Mouse (Mus musculus) cerebellum, adult 9-11 months (tissue): ENCODE data around the gene Gck.
A peak's percentile ranks its signal among the peaks of the same experiment; 100 is the strongest.
"Not testable (repeated sequence)": the region's sequence is repeated elsewhere in the genome, so short reads cannot be mapped to it uniquely, and the experiment has no call there.

ENCODE experiments used
- DNase-seq: peaks from one replicate; pipeline ENCODE4 v3.0.0; 2022

The Gck gene

GRCm38 (mm10) chr11:5954435-5954834 lies 4.6 kb upstream of the Gck start:
- no peak for DNase-seq

DNA sequence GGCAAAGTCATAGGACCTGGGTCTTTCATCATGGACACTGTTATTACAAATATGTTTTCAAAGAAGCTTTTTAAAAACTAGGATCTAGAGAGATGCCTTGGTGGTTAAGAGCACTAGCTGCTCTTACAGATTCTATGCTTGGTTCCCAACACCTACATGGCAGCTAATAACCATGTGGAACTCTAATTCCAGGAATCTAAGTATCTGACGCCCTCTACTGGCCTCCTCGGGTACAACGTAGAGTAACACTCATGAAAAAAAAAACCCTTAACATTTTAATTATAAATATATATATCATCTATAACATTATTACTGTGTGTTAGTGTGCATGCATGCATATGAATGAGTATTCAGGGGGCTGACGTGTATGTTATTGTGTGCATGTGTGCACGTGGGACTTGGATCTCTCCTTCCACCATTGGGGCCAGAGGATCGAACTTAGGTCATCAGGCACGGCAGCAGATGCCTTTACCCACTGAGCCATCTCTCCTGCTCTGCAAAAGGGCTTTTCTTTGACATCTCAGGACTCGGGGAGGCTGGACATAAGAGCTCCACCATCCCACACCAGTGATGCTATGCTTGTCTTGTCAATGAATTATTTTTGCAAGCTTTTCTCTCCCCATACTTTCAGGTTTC lies 3.4 kb upstream of the Gck start:
- peak; percentile 22 for DNase-seq

DNA sequence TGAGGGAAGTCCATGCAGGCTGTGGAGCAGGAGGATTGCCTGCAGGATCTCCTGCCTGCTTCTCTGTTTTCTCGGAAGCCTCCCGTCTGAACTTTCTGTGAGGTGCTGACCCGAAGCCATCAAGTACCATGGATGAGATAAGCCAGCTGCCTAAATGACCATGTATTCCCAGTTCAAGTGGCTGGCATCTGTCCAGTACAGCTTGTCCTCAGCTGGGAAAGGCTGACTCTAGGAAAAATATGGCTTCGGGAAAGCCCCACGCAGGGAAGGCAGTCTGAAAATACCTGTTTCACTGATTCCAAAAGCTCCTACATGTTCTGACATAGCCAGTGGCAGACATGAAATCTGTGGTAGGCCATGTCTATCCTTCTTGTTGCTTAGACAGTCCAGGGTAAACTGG lies 2.6 kb upstream of the Gck start:
- DNase-seq, result peak; percentile 17

DNA sequence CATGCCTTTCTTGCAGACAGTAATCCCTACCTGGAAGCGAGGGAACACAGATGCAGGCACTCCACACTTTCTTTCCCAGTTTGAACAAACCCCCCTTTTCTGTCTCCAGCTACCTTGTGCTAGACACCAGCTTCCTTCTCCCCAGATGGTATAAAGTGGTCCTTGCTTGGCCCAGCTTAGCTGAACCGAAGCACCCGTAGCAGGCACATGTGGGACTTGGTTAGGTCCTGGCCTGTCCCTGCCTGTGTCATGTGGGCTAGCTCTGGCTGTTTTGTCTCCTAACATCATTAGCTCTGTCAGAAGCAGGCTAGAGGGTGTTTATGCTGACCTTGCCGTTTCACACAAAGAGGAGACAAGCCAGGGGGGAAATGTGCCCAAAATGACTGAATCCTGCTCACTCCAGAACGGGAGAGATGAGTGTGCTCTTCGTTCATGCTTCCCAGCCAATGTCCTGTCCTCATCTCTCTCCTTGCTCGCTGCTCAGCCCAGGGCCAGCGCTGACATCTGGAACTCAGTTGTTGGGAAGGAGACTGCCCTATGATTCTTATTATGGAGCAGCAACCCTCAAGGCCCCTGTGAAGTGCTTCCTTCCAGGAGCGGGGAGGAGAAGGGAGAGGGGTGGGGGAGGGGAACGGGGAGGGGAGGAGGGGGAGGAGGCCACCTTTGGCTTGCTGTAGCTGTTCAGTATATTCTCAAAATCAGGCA lies 1.2 kb downstream of the Gck start:
- no peak for DNase-seq

GRCm38 (mm10) chr11:5947796-5948195 lies 2.1 kb downstream of the Gck start:
- no peak for DNase-seq

GRCm38 (mm10) chr11:5945096-5945495 lies 4.8 kb downstream of the Gck start:
- DNase-seq, result no peak

DNA sequence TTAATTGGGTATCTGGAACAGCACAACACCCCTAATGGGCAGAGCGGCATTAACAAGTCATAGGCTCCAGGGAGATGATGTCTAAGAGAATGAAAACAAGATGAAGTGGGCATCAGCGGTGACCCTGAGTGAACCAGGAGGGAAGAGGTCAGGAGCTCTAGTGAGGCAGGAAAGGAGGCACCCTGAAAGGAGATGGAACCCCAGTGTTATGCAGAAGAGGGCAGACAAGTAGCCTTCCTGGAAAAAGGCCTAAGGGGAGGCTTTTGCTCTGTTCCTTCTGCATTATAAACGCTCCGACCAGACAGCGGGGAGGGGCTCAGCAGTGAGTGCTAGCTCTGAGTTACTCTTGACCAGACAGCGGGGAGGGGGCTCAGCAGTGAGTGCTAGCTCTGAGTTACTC lies 6.9 kb downstream of the Gck start:
- no peak for DNase-seq

DNA sequence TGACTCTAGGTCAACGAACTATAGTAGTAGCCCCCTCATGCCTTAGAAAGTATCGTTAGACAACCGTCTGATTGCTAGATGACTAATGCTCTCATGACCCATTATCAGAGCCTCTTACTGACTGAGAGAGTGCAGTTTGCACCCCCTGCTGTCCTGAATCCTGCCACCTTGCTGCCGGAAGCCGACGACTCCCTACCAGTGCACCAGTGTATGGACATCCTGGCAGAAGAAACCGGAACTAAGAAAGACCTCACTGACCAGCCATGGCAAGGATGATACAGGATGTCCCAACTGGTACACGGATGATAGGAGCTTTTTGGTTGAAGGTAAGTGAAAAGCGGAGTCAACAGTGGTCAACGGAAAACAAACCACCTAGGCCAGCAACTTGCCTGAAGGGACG lies 15.3 kb downstream of the Gck start:
- not testable (repeated sequence) for DNase-seq

- DNase-seq, result not testable (repeated sequence)
Observed at GRCm38 (mm10) chr11:5931947-5932346, 17.9 kb downstream of the Gck start.

- no peak for DNase-seq
Observed at GRCm38 (mm10) chr11:5930578-5930977, 19.3 kb downstream of the Gck start.

DNA sequence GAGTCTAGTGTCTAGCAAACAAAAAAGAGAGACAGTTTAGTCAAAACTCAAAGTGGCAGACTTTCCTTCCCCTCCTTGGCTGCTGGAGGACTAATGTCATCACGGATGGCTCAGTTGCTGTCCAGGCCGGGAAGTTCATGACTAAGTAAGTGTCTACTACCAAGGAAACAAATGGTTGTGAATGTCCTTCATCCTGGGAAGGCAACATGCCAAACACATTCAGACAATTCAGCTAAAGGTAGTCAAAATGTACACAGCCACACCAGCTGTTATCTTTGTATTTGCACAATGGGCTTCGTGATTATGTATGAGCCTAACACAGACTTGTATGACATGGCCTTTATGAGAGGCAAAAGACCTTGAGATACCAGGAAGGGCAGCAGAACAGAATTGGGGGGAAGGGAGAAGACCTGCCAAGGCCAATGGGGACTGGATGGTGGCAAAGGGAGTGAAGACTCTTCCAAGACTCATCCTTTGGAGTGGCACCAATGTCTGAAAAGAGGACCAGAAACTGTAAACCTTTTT lies 23.1 kb downstream of the Gck start:
- no peak for DNase-seq

GRCm38 (mm10) chr11:5924699-5925098 lies 25.2 kb downstream of the Gck start:
- DNase-seq, result no peak

GRCm38 (mm10) chr11:5920323-5920960 lies 29.4 kb downstream of the Gck start:
- no peak for DNase-seq

GRCm38 (mm10) chr11:5919606-5920005 lies 30.3 kb downstream of the Gck start:
- no peak for DNase-seq

DNA sequence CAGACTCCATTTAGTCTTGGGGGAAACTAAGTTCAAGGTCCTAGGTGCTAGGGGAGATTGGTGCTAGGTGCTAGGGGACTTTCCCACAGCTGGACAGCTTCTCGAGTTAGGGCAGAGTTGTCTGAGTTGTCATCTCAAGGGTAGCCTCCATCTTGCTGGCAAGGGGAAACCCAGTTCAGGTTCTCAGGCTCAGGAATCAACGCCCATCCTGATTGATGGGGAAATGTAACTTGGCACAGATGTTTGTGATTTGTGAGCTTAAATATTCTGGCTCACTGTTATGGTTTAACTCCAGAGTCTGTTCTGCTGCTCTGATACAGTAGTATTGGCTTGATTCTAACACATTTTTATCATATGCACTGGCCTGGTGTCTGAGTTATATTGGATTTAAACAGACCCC lies 31.8 kb downstream of the Gck start:
- no peak for DNase-seq

GRCm38 (mm10) chr11:5916178-5916548 lies 33.7 kb downstream of the Gck start:
- peak; percentile 74 for DNase-seq

- DNase-seq, result peak; percentile 62
Observed at GRCm38 (mm10) chr11:5915429-5916177, 34.3 kb downstream of the Gck start.

DNA sequence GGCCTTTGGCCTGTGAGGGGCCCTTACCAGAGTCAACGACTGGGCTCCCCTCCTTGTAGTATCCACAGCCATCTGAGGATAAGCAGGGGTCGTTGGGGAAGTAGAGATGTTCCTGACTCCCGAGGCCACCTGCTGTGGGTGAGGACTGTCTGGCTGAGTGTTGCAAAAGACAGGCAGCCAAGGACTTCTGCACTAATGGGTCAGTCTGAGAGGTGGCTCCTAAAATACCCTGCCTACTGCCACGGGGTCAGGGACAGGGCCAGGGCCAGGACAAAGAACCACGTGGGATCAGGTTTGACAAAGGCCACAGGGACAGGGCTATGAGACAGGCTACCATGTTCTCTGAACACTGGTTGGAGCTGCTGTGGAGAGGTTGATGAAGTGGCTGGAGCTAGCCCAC lies 34.9 kb downstream of the Gck start:
- peak; percentile 24 for DNase-seq

- DNase-seq, result no peak
Observed at GRCm38 (mm10) chr11:5913936-5914335, 35.9 kb downstream of the Gck start.

- DNase-seq, result peak; percentile 47
Observed at GRCm38 (mm10) chr11:5913256-5913655, 36.6 kb downstream of the Gck start.

- DNase-seq, result peak; percentile 80
Observed at GRCm38 (mm10) chr11:5912635-5913034, 37.2 kb downstream of the Gck start.

- DNase-seq, result no peak
Observed at GRCm38 (mm10) chr11:5908642-5909041, 41.2 kb downstream of the Gck start.

- no peak for DNase-seq
Observed at GRCm38 (mm10) chr11:5907096-5907495, 42.8 kb downstream of the Gck start.
